Mouse (Mus musculus) urinary bladder, postnatal 0 days (tissue): ENCODE measurements around the gene Aurkb. TPM values are rescaled to one million over a fixed set of nuclear protein-coding genes. Genes with fewer than 3 reads are reported as not detected.

Experiments
- polyA plus RNA-seq: library from polyadenylated mRNA; unstranded; fragments of >200 nt; fragmentation: Nextera tagmentation; extraction: Ambion mirVana; gene quantifications from 2 replicates; pipeline ENCODE4 v1.2.1, GENCODE M21; 2015

The Aurkb gene
- polyA plus RNA-seq, result 20.7 and 30.7 TPM in 2 replicates

GRCm38 (mm10) chr11:69045531-69046394 is at the start of gene Aurkb:
Gene Aurkb (plus strand): TSS chr11:69045647.

GRCm38 (mm10) chr11:69008182-69009121 is 37.0 kb upstream of the Aurkb start, which contains the start of gene Pfas:
Gene Pfas (minus strand): TSS chr11:69008460.

GRCm38 (mm10) chr11:69015644-69016441 is 29.6 kb upstream of the Aurkb start, which contains the start of gene Ctc1:
Gene Ctc1 (plus strand): TSS chr11:69015911.

GRCm38 (mm10) chr11:69059357-69059974 is 14.0 kb downstream of the Aurkb start, which contains the start of gene Borcs6:
Gene Borcs6 (plus strand): TSS chr11:69059717.

DNA sequence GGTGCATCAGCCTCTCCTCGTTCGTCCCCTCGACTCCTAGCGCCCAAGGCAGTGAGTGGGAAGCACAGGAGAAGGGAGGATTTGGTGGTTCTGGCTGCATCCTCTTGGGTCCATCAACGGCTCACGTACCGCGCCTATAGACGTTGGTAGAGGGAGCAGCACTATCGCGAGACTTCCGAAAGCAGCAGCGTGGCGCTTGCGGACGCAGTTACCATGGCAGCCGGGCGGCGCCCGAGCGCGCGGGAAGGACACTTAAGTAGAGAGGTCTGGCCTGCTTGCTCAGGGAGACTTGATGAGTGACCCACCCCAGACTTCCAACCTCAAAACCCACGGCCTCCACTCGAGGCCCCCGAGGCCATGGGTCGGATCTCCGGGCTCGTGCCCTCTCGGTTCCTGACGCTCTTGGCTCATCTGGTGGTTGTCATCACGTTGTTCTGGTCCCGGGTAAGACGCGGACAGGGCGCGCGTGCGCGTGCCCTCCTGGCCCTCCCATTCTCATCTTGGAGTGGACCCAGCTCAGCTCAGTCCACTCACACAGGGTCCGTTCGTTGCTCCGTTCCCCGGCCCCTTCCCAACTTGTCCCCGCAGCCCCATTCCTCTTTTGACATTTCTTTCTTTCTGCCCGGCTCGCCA is 25.3 kb downstream of the Aurkb start, which contains the start of gene Tmem107:
Tmem107 (plus strand) TSS at position 217 of the 633 bp plus-strand sequence.

DNA sequence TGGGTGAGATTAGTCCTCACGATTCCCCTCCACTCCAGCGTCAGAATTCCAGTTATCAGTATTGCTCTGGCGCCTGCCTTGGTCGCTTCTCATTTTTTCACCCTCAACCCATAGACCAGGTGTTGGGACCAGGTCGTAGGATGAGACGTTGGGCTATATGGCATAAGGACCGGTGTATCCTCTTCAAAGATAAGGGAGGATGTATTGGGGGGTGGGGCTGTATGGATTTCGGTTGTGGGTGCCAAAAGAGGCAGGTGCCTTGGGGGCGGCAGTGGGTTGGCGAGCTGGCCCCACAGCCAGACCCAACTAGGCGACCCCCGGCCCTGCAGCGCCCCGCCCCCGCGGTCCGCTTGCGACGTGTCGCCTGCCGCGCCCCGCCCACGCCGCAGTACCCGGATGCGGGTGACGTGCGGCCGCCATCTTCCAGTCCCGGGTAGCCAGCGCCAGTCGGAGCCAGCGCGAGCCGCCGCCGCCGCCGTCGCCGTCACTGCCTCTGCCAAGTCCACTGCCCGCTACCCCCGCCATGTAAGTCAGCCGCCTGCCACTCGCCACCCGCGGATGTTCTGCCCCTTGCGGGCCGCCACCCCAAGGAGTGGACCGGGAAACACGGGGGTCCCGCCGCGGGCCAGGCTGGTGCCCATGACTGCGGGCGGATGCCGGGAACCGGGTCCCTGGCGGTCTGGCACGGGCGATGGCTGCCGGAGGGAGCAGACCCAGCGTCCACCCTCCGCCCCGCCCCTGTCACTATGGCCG is 42.8 kb downstream of the Aurkb start, which contains the start of gene Vamp2:
Vamp2 (plus strand) TSS at position 388 of the 753 bp plus-strand sequence.

DNA sequence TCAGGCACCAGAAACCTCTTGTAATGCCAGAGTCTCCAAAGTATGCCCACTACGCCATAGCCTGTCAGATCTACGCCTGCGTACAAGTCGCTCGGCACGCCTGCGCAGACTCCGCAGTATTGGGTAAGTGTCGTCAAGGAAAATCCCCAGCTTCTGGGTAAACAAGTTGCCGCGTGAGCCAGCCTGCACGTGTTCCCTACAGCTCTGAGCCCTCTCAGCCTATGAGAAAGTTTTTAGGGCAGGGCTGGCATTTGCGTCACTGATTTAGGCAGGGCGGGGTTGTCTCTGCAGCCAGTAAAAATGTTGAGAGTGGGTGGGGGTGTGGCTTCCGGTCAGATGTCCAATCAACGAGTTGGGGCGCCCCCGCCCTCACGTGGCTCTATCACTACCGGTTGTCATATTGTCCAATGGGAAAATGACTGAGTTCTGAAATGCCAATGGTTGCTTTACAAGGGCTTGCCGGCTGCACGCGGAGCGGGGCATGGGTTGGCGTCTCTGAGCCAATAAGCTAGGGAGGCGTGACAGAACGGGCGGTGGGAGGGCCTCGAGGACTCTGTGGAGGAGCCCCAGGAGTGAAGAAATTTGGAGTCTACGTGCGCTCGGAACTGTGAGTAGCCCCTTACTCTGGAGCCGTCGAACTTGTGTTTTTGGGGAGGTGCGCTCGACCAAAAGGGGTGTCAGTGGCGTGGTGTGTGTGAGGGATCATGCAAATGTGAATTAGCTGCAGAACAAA is 49.4 kb downstream of the Aurkb start, which contains the start of gene Per1:
Per1 (plus strand) TSS at position 521 of the 733 bp plus-strand sequence.

Other genes starting within 250 kb of the Aurkb start
- 79.9 and 88.8 TPM in 2 replicates for gene Ndel1, start 173.8 kb upstream of the Aurkb start, polyA plus RNA-seq
- gene Rnf222, start 157.1 kb upstream of the Aurkb start, polyA plus RNA-seq, result not detected in 2 replicates
- gene Rpl26, start 144.1 kb upstream of the Aurkb start, polyA plus RNA-seq, result 870 and 884 TPM in 2 replicates
- gene Odf4, start 118.6 kb upstream of the Aurkb start, polyA plus RNA-seq, result not detected in 2 replicates
- 2.3 and 2.5 TPM in 2 replicates for gene Arhgef15, start 88.2 kb upstream of the Aurkb start, polyA plus RNA-seq
- 5.3 and 7.2 TPM in 2 replicates for gene Slc25a35, start 77.5 kb upstream of the Aurkb start, polyA plus RNA-seq
- gene Rangrf, start 70.5 kb upstream of the Aurkb start, polyA plus RNA-seq, result 31.2 and 32.5 TPM in 2 replicates
- gene Pfas, start 37.2 kb upstream of the Aurkb start, polyA plus RNA-seq, result 9.6 and 10.6 TPM in 2 replicates
- 16.5 and 21.5 TPM in 2 replicates for gene Ctc1, start 29.7 kb upstream of the Aurkb start, polyA plus RNA-seq
- gene Borcs6, start 14.1 kb downstream of the Aurkb start, polyA plus RNA-seq, result 11.9 and 12.3 TPM in 2 replicates
- gene Tmem107, start 25.2 kb downstream of the Aurkb start, polyA plus RNA-seq, result 33.3 and 39.1 TPM in 2 replicates
- 48.6 and 55.5 TPM in 2 replicates for gene Vamp2, start 42.8 kb downstream of the Aurkb start, polyA plus RNA-seq
- 14.4 and 17.4 TPM in 2 replicates for gene Per1, start 49.6 kb downstream of the Aurkb start, polyA plus RNA-seq
- 0.11 and 0.26 TPM in 2 replicates for gene Hes7, start 74.8 kb downstream of the Aurkb start, polyA plus RNA-seq
- 0.45 and 0.59 TPM in 2 replicates for gene 9130213A22Rik, start 76.9 kb downstream of the Aurkb start, polyA plus RNA-seq
- 8.5 and 10.1 TPM in 2 replicates for gene Aloxe3, start 80.2 kb downstream of the Aurkb start, polyA plus RNA-seq
- gene Alox12b, start 111.3 kb downstream of the Aurkb start, polyA plus RNA-seq, result 0.05 and 0.11 TPM in 2 replicates
- not detected in 2 replicates for gene Alox8, start 152.2 kb downstream of the Aurkb start, polyA plus RNA-seq
- 0.05 TPM in 2 replicates for gene Gucy2e, start 191.4 kb downstream of the Aurkb start, polyA plus RNA-seq